Comparison of ENCODE assay signal across 9 mouse cellular contexts in genomic region chr3:142687939-142688338, GRCm38 (mm10). TPM values are rescaled to one million over a fixed set of nuclear protein-coding genes. Genes with fewer than 3 reads are reported as not detected.
DNase-seq lines count a peak whose midpoint lies in the region; ATAC-seq lines count a peak whose summit lies in the region.
"Had no signal": no experiment of that assay in that cellular context is flagged by ENCODE, and none has a peak within 500 bp of the region (broad histone marks: within the 10 kb centered on the region; RNA-seq: fewer than 3 reads in every experiment).

No protein-coding gene starts in this region.

- no peaks in the 10 kb centered on the region for H3K36me3 ChIP-seq in heart, embryonic 11.5 days (ENCODE audit: control insufficient read depth, insufficient read depth, low read length)
- no peaks in the 10 kb centered on the region for H3K36me3 ChIP-seq in limb, embryonic 15.5 days

- no peak for ATAC-seq in heart, embryonic 11.5 days (replicated peaks; ENCODE audit: insufficient number of reproducible peaks, low FRiP score, low TSS enrichment)
- ATAC-seq in limb, embryonic 15.5 days (ENCODE audit: insufficient number of reproducible peaks, low FRiP score, low TSS enrichment, low read depth) = no peak
- ATAC-seq: forebrain, embryonic 13.5 days had no signal

- 47% methylated on average over 23 of the region's 23 CpGs for WGBS in heart, embryonic 11.5 days (ENCODE audit: insufficient replicate concordance)
- 58% methylated on average over 23 of the region's 23 CpGs for WGBS in limb, embryonic 15.5 days

- H3K27me3 ChIP-seq in heart, embryonic 11.5 days (ENCODE audit: control insufficient read depth, insufficient read depth, low read length) = no peaks in the 10 kb centered on the region
- H3K27me3 ChIP-seq in limb, embryonic 15.5 days = no peaks in the 10 kb centered on the region
- H3K27me3 ChIP-seq: forebrain, embryonic 13.5 days had no signal

- intact Hi-C loops in heart, postnatal 14 days (cut with DNase I) = no loop called here

- no peak for DNase-seq in heart, postnatal 14 days
- peak; percentile 37 for DNase-seq in thymus, postnatal 4 days
- DNase-seq in thymus, postnatal 10 days (ENCODE audit: low spot score in 2 of 2) = no peak
- DNase-seq in layer of hippocampus, adult 8-10 months (ENCODE audit: low spot score in 2 of 2) = no peak
- no peak for DNase-seq in natural killer cell, adult 2 months (ENCODE audit: low spot score in 2 of 2)
- no peak for DNase-seq in cerebellum, postnatal 10 days

- H3K4me3 ChIP-seq in heart, embryonic 11.5 days (ENCODE audit: low read depth, low read length) = peak overlapping the region; percentile 25
- peak overlapping the region; percentile 4; the same call in 1 of the 2 replicates for H3K4me3 ChIP-seq in limb, embryonic 15.5 days
- H3K4me3 ChIP-seq: forebrain, embryonic 13.5 days had no signal

- no peak overlapping the region for H3K9ac ChIP-seq in heart, embryonic 11.5 days (ENCODE audit: low read depth, low read length)
- H3K9ac ChIP-seq in limb, embryonic 15.5 days = no peak overlapping the region
- H3K9ac ChIP-seq: forebrain, embryonic 13.5 days had no signal

- no peak overlapping the region for H3K27ac ChIP-seq in heart, embryonic 11.5 days (ENCODE audit: low read depth, low read length)
- no peak overlapping the region for H3K27ac ChIP-seq in limb, embryonic 15.5 days
- H3K27ac ChIP-seq: forebrain, embryonic 13.5 days had no signal

- H3K9me3 ChIP-seq in heart, embryonic 11.5 days (replicated peaks; ENCODE audit: control insufficient read depth, low read length) = peaks cover 2% of the 10 kb centered on the region; the same call in 1 of the 2 replicates
- H3K9me3 ChIP-seq in limb, embryonic 15.5 days = no peaks in the 10 kb centered on the region

- H3K4me2 ChIP-seq in heart, embryonic 11.5 days = peak overlapping the region; percentile 58
- H3K4me2 ChIP-seq in limb, embryonic 15.5 days = peak overlapping the region; percentile 33
- H3K4me2 ChIP-seq: forebrain, embryonic 13.5 days had no signal

- H3K4me1 ChIP-seq in heart, embryonic 11.5 days (ENCODE audit: control insufficient read depth, insufficient read depth, low read length) = no peaks in the 10 kb centered on the region
- peaks cover 5% of the 10 kb centered on the region; the same call in 1 of the 2 replicates for H3K4me1 ChIP-seq in limb, embryonic 15.5 days
- H3K4me1 ChIP-seq: forebrain, embryonic 13.5 days had no signal

RNA-seq across cellular contexts. Expression of gene Kyat3, which starts 12.9 kb away (rescaled TPM):
- 9.5 and 11.3 TPM in 2 replicates for polyA plus RNA-seq in heart, embryonic 11.5 days (2014; fragmentation: Nextera tagmentation; extraction: Ambion mirVana)
- total RNA-seq in heart, postnatal 14 days (2021) = 1 to 10 TPM; 5.4 to 8.2 TPM
- polyA plus RNA-seq in limb, embryonic 15.5 days (2015; fragmentation: Nextera tagmentation; extraction: Ambion mirVana) = 13.9 and 14.8 TPM in 2 replicates
- total RNA-seq in layer of hippocampus, adult 8-10 months (2022) = 1 to 10 TPM; 5.5 to 8.6 (median 6.3) TPM
